Mouse (Mus musculus) liver, embryonic 12.5 days (tissue): ENCODE data around the gene Enpp7. TPM values are rescaled to one million over a fixed set of nuclear protein-coding genes. Genes with fewer than 3 reads are reported as not detected.

Source experiments
- ATAC-seq: fragments of 200-750 bp; cut with Nextera tagmentation; 2 replicates; pipeline ENCODE4 v1.8.0; 2017; ENCODE audit warnings: moderate number of reproducible peaks, mild to moderate bottlenecking, moderate library complexity
- H3K27ac ChIP-seq: fragments of 300-500 bp; sonication (generic); 2 replicates; pipeline ENCODE4 v1.5.1; 2016; ENCODE audit warnings: mild to moderate bottlenecking
- H3K27me3 ChIP-seq: fragments of 300-500 bp; sonication (generic); replicated peaks from 2 replicates; pipeline ENCODE4 v1.6.1; 2016; ENCODE audit warnings: mild to moderate bottlenecking, moderate library complexity
- H3K36me3 ChIP-seq: fragments of 300-500 bp; sonication (generic); 2 replicates; pipeline ENCODE4 v1.6.1; 2016; ENCODE audit warnings: mild to moderate bottlenecking, moderate library complexity
- H3K4me1 ChIP-seq: fragments of 300-500 bp; sonication (generic); 2 replicates; pipeline ENCODE4 v1.6.1; 2016
- H3K4me2 ChIP-seq: fragments of 300-500 bp; sonication (generic); 2 replicates; pipeline ENCODE4 v1.6.1; 2016; ENCODE audit warnings: mild to moderate bottlenecking, moderate library complexity
- H3K4me3 ChIP-seq: fragments of 300-500 bp; sonication (generic); 2 replicates; pipeline ENCODE4 v1.5.1; 2016; ENCODE audit warnings: mild to moderate bottlenecking, moderate library complexity
- H3K9ac ChIP-seq: fragments of 300-500 bp; sonication (generic); 2 replicates; pipeline ENCODE4 v1.6.1; 2016; ENCODE audit warnings: mild to moderate bottlenecking, moderate library complexity
- H3K9me3 ChIP-seq: fragments of 300-500 bp; sonication (generic); replicated peaks from 2 replicates; pipeline ENCODE4 v1.6.1; 2016; ENCODE audit warnings: mild to moderate bottlenecking, moderate library complexity
- WGBS: fragments of 180-500 bp; shearing (Covaris S2); methylation state at CpG from one replicate; pipeline ENCODE4 v1.1.7; 2016; ENCODE audit not compliant: insufficient replicate concordance; 5-methylcytosine and 5-hydroxymethylcytosine counted together
- polyA plus RNA-seq: library from polyadenylated mRNA; unstranded; fragments of >200 nt; fragmentation: Nextera tagmentation; extraction: Ambion mirVana; gene quantifications from 2 replicates; pipeline ENCODE4 v1.2.1, GENCODE M21; 2016

The Enpp7 gene
- not detected in 2 replicates for polyA plus RNA-seq

DNA sequence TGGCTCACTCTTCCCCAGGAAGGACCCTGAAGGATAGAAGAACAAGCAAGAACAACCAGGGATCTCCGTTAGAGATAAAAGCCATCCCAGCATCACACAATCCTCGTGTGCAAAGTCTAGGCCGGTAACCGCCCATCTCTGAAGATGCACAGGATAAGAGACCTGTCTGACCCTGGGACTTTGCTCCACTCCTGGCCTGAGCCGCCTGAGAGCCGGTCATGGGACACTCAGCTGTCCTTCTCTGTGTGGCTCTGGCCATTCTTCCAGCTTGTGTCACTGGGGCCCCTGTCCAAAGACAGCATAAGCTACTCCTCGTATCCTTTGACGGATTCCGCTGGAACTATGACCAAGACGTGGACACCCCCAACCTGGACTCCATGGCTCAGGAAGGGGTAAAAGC is at the start of gene Enpp7:
Gene Enpp7 (plus strand): TSS at position 190 of the 400 bp plus-strand sequence.
- no peaks in the 10 kb centered on the region for H3K36me3 ChIP-seq
- no peak within 1 kb of the TSS for H3K4me2 ChIP-seq
- no peak within 1 kb of the TSS for H3K9ac ChIP-seq
- 71% methylated on average over 10 of the region's 10 CpGs for WGBS
- H3K27ac ChIP-seq, result no peak within 1 kb of the TSS
- H3K4me3 ChIP-seq, result no peak within 1 kb of the TSS
- H3K27me3 ChIP-seq, result peaks cover 23% of the 10 kb centered on the region; the same call in 1 of the 2 replicates
- peaks cover 6% of the 10 kb centered on the region; the same call in 1 of the 2 replicates for H3K4me1 ChIP-seq
- ATAC-seq, result no peak
- H3K9me3 ChIP-seq, result no peaks in the 10 kb centered on the region

DNA sequence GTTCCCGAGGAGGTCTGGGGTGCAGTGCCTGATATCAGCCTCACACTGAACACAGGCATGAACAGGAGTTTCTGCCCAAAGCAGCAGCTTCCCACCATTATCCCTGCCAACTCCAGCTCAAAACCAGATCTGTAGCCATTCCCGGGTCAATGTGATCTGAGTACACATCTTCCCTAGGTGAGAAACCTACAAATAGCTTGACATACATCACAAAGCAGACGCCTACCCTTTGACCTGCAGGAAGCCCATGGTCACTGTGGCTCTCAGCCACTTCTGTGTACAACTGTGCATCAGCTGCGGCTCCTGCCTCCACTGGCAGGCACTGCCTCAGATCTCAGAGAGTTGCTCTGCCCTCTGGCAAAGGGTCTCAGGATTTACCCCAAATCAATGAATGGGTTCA is 48.3 kb upstream of the Enpp7 start:
- no peak overlapping the region for H3K9ac ChIP-seq
- 60% methylated on average over 4 of the region's 4 CpGs for WGBS
- no peaks in the 10 kb centered on the region for H3K36me3 ChIP-seq
- no peaks in the 10 kb centered on the region for H3K9me3 ChIP-seq
- H3K4me2 ChIP-seq, result no peak overlapping the region
- no peaks in the 10 kb centered on the region; the same call in 1 of the 2 replicates for H3K27me3 ChIP-seq
- no peak overlapping the region for H3K4me3 ChIP-seq
- no peak for ATAC-seq
- H3K4me1 ChIP-seq, result no peaks in the 10 kb centered on the region
- H3K27ac ChIP-seq, result no peak overlapping the region

DNA sequence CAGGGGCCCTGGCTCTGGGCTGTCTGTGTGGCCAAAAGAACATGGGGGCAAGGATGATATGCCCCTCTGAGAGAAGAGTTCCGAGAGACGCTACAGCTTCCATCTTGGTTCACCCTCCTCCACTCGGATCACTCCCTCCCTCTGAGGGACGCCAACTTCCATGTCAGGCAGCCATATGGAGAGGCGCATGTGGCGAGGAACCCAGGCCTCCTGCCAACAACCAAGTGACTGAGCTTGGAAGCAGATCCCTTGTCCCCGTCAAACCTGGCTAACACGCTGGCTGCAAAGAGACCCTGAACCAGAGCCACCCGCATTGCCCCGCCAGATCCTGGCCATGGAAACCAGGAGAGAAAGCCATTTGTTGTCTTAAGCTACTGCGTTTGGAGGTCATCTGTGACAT is 47.4 kb upstream of the Enpp7 start:
- no peak overlapping the region for H3K4me3 ChIP-seq
- no peaks in the 10 kb centered on the region for H3K36me3 ChIP-seq
- H3K27me3 ChIP-seq, result no peaks in the 10 kb centered on the region; the same call in 1 of the 2 replicates
- H3K27ac ChIP-seq, result no peak overlapping the region
- H3K4me1 ChIP-seq, result no peaks in the 10 kb centered on the region
- H3K4me2 ChIP-seq, result no peak overlapping the region
- no peaks in the 10 kb centered on the region for H3K9me3 ChIP-seq
- ATAC-seq, result no peak
- WGBS, result 67% methylated on average over 11 of the region's 11 CpGs
- no peak overlapping the region for H3K9ac ChIP-seq

DNA sequence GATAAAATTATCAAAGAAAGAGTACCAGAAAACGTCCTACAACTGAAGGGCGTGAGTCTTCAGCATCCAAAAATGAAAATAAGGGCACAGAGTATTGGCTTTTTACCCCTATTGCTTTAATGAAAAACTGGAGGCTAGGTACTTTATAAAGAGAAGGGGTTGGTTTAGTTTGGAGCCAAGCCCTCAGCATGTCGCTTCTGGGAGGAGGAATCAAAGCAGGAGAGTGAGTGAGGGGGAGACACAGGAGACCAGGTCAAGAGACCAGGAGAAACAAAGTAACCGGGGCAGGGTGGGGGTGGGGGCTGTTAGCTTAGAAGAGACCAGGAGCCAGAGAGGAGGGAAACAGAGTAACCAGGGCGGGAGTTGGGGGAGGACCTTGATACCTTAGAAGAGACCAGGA is 46.7 kb upstream of the Enpp7 start:
- Histone ChIP-seq H3K4me2 (no peak overlapping the region), H3K9ac (no peak overlapping the region), H3K27me3 (no peaks in the 10 kb centered on the region; the same call in 1 of the 2 replicates), H3K4me3 (no peak overlapping the region), H3K27ac (no peak overlapping the region), H3K36me3 (no peaks in the 10 kb centered on the region), H3K9me3 (no peaks in the 10 kb centered on the region), H3K4me1 (no peaks in the 10 kb centered on the region)
- no peak for ATAC-seq
- 32% methylated on average over 5 of the region's 5 CpGs for WGBS

DNA sequence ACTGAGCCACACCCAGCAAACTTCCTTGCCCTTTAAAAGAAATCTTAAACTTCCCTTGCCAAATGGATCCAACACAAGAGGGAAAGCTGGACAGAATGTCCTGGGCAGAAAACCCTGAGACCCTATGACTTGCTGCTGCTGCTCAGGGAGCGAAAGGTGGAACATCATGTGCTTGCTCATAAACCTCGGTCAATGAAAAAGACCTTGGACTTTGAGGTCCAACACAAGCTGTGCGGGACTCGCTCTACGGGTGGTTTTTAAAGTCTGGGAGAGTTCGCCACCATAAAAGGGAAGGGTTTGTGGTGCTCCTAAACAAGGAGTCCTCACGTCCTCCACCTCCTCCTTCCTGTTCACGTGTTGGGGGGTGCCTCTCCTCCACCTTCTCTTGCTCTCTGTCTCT is 42.1 kb upstream of the Enpp7 start:
- no peak for ATAC-seq
- 69% methylated on average over 8 of the region's 8 CpGs for WGBS
- Histone ChIP-seq H3K9me3 (no peaks in the 10 kb centered on the region), H3K9ac (no peak overlapping the region), H3K27ac (no peak overlapping the region), H3K27me3 (peaks cover 9% of the 10 kb centered on the region), H3K4me2 (no peak overlapping the region), H3K36me3 (no peaks in the 10 kb centered on the region), H3K4me1 (no peaks in the 10 kb centered on the region), H3K4me3 (no peak overlapping the region)

DNA sequence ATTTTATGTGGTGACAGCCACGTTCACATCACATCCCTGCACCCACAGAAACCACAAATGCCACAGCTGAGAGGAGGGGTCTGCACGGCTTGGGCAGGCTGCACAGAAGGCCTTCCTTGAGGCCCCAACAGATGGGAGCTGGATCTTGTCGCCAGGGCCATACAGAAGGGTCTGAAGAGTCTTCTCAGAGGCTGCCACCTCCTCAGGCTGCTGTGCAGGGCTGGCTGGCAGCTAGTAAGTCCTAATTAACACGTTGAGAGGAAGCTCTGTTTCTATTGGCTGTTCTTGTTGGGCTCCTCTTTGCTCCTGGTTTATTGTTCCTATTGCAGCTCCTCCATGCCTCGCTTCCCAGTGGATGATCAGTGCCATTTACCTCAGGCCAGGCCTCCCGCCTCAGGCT is 33.0 kb upstream of the Enpp7 start:
- Histone ChIP-seq H3K9me3 (no peaks in the 10 kb centered on the region), H3K36me3 (no peaks in the 10 kb centered on the region), H3K4me1 (no peaks in the 10 kb centered on the region), H3K27me3 (peaks cover 20% of the 10 kb centered on the region), H3K9ac (no peak overlapping the region), H3K4me3 (no peak overlapping the region), H3K27ac (no peak overlapping the region), H3K4me2 (no peak overlapping the region)
- WGBS, result 24% methylated on average over 6 of the region's 6 CpGs
- ATAC-seq, result no peak

DNA sequence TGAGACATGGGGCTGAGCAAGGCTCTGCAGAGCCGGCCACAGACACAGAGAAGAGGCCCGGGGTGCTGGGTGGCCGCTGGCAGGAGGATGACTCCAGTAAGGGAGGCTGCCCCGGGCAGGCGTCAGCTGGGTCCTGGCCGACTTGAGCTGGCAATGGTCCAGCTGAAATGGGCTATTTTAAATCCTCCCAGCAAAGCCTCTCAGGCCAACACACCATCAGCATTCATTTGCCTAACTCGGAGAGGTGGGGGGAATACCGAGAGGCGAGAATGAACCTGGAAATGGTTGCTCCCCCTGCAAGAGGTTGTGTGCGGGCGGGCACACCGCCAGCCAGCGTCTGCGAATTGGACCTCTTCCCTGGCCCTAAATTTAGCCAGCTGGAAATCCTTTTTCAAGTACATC is 30.9 kb upstream of the Enpp7 start:
- H3K4me2 ChIP-seq, result no peak overlapping the region
- peaks cover 15% of the 10 kb centered on the region for H3K27me3 ChIP-seq
- no peaks in the 10 kb centered on the region for H3K36me3 ChIP-seq
- H3K4me3 ChIP-seq, result no peak overlapping the region
- H3K4me1 ChIP-seq, result no peaks in the 10 kb centered on the region
- no peaks in the 10 kb centered on the region for H3K9me3 ChIP-seq
- H3K27ac ChIP-seq, result no peak overlapping the region
- no peak for ATAC-seq
- WGBS, result 60% methylated on average over 14 of the region's 14 CpGs
- no peak overlapping the region for H3K9ac ChIP-seq

DNA sequence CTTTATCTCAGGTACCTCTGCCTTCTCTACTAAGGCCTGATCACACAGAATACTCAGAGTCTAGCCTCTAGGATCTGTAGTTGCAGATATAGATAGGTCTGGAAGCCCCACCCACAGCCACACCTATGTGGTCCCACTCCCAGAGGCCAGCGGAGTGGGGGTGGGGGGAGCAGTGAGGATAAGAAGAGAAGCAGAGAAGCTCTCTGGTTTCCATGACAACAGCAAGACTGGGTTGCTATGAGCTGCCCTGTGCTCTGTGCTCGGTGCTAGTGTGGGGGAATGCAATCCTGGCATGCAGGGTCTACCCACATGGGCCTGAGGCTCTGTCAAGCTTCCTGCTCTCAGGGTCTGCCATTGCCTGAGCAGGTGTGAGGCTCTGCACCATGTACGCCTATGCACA is 27.3 kb upstream of the Enpp7 start:
- no peak overlapping the region for H3K4me3 ChIP-seq
- H3K4me2 ChIP-seq, result no peak overlapping the region
- no peaks in the 10 kb centered on the region for H3K4me1 ChIP-seq
- no peak for ATAC-seq
- H3K9me3 ChIP-seq, result no peaks in the 10 kb centered on the region
- WGBS, result 40% methylated on average over 3 of the region's 3 CpGs
- peaks cover 5% of the 10 kb centered on the region for H3K27me3 ChIP-seq
- H3K9ac ChIP-seq, result no peak overlapping the region
- H3K27ac ChIP-seq, result no peak overlapping the region
- no peaks in the 10 kb centered on the region for H3K36me3 ChIP-seq

DNA sequence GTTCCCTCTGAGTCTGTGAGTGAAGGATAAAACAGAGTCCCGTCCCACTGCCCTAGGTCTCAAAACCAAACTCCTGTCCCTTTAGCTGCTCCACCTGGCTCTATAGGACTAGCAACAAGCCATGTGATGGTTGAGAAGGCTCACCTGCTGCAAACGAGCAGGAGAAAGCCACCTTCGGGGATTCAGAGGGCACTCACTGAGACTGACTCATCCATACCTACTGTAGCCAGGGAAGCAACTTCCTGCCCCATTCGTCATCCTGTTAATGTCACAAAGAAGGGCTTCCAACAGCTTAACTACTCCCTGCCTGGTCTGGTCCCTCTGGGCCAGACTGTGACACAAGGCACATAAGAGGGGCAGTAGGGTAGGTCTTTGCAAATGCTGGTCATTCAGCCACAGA is 25.5 kb upstream of the Enpp7 start:
- no peaks in the 10 kb centered on the region for H3K9me3 ChIP-seq
- peaks cover 10% of the 10 kb centered on the region for H3K27me3 ChIP-seq
- no peak overlapping the region for H3K4me2 ChIP-seq
- H3K27ac ChIP-seq, result no peak overlapping the region
- no peak overlapping the region for H3K9ac ChIP-seq
- H3K4me1 ChIP-seq, result no peaks in the 10 kb centered on the region
- no peak overlapping the region for H3K4me3 ChIP-seq
- 39% methylated on average over 4 of the region's 4 CpGs for WGBS
- no peaks in the 10 kb centered on the region for H3K36me3 ChIP-seq
- no peak for ATAC-seq

DNA sequence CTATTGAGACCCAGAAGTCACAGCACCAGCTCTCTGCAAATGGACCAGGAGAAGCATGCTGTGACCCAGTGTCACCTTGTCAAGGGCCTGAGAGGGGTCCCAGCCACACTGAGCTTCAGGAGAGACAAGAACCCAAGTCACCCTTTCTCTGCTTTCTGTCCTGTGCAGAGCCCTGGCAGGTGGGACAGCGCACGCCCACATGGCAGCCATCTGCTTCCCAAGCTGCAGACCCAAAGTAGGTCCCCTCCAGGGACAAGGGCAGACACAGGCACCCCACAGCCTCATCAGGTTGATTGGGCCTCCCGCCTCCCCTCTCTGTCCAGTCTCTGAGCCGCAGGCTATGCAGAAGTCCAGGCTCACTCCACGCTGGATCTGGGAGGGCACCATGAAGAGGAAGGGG is 24.1 kb upstream of the Enpp7 start:
- WGBS, result 66% methylated on average over 5 of the region's 5 CpGs
- no peaks in the 10 kb centered on the region for H3K36me3 ChIP-seq

DNA sequence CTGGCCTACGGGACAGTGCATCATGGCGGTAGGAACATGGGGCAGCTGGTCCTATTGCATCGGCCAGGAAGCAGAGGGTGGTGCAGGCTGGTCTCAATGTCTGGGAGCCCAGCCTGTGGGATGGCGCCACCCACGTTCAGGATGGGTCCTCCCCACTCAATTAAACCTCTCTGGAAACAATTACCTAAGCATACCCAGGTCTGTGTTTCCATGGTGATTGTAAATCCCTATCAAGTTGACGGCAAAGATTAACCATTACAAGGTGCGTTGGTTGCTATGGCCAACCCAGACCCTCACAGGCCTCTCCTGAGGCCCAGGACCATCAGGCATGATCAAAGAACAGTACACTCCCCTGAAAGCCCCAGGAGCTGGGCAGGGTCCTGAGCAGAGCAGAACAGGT is 22.9 kb upstream of the Enpp7 start:
- Histone ChIP-seq H3K4me1 (no peaks in the 10 kb centered on the region), H3K27me3 (peaks cover 20% of the 10 kb centered on the region), H3K36me3 (no peaks in the 10 kb centered on the region), H3K4me3 (no peak overlapping the region), H3K9ac (no peak overlapping the region), H3K9me3 (no peaks in the 10 kb centered on the region), H3K27ac (no peak overlapping the region), H3K4me2 (no peak overlapping the region)
- WGBS, result 59% methylated on average over 7 of the region's 7 CpGs
- ATAC-seq, result no peak

More for the DNA sequence above, 24.1 kb upstream of the Enpp7 start:
- H3K9ac ChIP-seq, result no peak overlapping the region
- ATAC-seq, result no peak
- peaks cover 10% of the 10 kb centered on the region for H3K27me3 ChIP-seq
- H3K4me2 ChIP-seq, result no peak overlapping the region
- no peaks in the 10 kb centered on the region for H3K4me1 ChIP-seq
- no peak overlapping the region for H3K27ac ChIP-seq
- no peaks in the 10 kb centered on the region for H3K9me3 ChIP-seq
- no peak overlapping the region for H3K4me3 ChIP-seq

DNA sequence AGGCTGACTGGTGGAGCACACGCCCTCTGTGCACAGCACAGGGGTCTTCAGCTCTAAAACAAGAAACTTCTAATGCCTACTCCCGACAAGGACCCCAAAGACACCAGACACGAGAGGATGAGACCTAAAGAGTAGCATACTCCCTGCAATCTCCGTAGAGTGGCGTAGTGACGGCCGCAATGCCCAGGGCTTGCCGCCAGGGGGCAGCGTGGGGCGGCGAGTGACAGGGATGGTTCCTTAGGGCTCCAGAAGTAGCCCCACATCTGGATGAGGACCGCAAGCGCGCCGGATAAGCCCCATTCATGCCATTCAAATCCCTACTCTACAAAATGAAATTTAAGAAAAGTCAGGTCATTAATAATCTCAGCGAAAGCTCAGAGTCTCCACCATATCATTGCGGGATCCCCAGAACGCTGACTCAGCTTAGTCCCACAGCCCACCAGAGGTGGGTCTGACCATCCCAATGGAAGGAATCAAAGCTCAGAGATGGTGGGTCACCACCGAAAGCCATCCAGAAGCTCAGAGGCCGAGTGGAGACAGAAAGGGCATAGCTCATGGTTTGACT is 16.4 kb upstream of the Enpp7 start:
- WGBS, result 29% methylated on average over 20 of the region's 20 CpGs
- Histone ChIP-seq H3K4me3 (no peak overlapping the region), H3K27ac (no peak overlapping the region), H3K4me1 (peaks cover 6% of the 10 kb centered on the region; the same call in 1 of the 2 replicates), H3K36me3 (no peaks in the 10 kb centered on the region), H3K9me3 (no peaks in the 10 kb centered on the region), H3K9ac (no peak overlapping the region), H3K4me2 (no peak overlapping the region), H3K27me3 (peaks cover 49% of the 10 kb centered on the region)
- no peak for ATAC-seq
